12 mouse cellular contexts compared by ENCODE assay signal in genomic region chr6:86624074-86625030, GRCm38 (mm10). TPM values are rescaled to one million over a fixed set of nuclear protein-coding genes. Genes with fewer than 3 reads are reported as not detected.
DNase-seq lines count a peak whose midpoint lies in the region; ATAC-seq lines count a peak whose summit lies in the region.
"Had no signal": no experiment of that assay in that cellular context is flagged by ENCODE, and none has a peak within 500 bp of the region (broad histone marks: within the 10 kb centered on the region; RNA-seq: fewer than 3 reads in every experiment).

No protein-coding gene starts in this region.

- H3K27ac ChIP-seq in intestine, embryonic 16.5 days (ENCODE audit: low read length), result no peak overlapping the region
- H3K27ac ChIP-seq in intestine, embryonic 15.5 days, result no peak overlapping the region
- H3K27ac ChIP-seq in limb, embryonic 13.5 days, result peak overlapping the region; percentile 44; the same call in 1 of the 2 replicates

- no peak overlapping the region for H3K4me3 ChIP-seq in intestine, embryonic 16.5 days (ENCODE audit: low read length)
- H3K4me3 ChIP-seq in intestine, embryonic 15.5 days (replicated peaks), result no peak overlapping the region
- no peak overlapping the region for H3K4me3 ChIP-seq in limb, embryonic 13.5 days
- H3K4me3 ChIP-seq: myocyte had no signal

- H3K4me2 ChIP-seq in intestine, embryonic 16.5 days (ENCODE audit: low read depth, low read length), result no peak overlapping the region
- no peak overlapping the region for H3K4me2 ChIP-seq in intestine, embryonic 15.5 days (replicated peaks)
- H3K4me2 ChIP-seq in limb, embryonic 13.5 days (replicated peaks), result peak overlapping the region; percentile 47
- H3K4me2 ChIP-seq: lung, embryonic 14.5 days had no signal

- 69% methylated on average over 18 of the region's 18 CpGs for WGBS in intestine, embryonic 16.5 days
- WGBS in intestine, embryonic 15.5 days, result 65% methylated on average over 18 of the region's 18 CpGs
- WGBS in limb, embryonic 13.5 days, result 26% methylated on average over 18 of the region's 18 CpGs

- ATAC-seq in intestine, embryonic 16.5 days, result 0 out of 2 replicates have a peak, but pooled peaks have one; percentile 14
- no peak for ATAC-seq in intestine, embryonic 15.5 days
- ATAC-seq in limb, embryonic 13.5 days (ENCODE audit: low FRiP score, low read depth), result peak; percentile 81

- no peak overlapping the region for H3K9ac ChIP-seq in intestine, embryonic 16.5 days (ENCODE audit: low read depth, low read length)
- H3K9ac ChIP-seq in intestine, embryonic 15.5 days, result no peak overlapping the region
- peak overlapping the region; percentile 19; the same call in 1 of the 2 replicates for H3K9ac ChIP-seq in limb, embryonic 13.5 days
- H3K9ac ChIP-seq: lung, embryonic 14.5 days had no signal

- H3K9me3 ChIP-seq in intestine, embryonic 16.5 days (ENCODE audit: control insufficient read depth, low read length), result no peaks in the 10 kb centered on the region
- no peaks in the 10 kb centered on the region for H3K9me3 ChIP-seq in intestine, embryonic 15.5 days
- no peaks in the 10 kb centered on the region for H3K9me3 ChIP-seq in limb, embryonic 13.5 days

- no peaks in the 10 kb centered on the region for H3K27me3 ChIP-seq in intestine, embryonic 16.5 days (replicated peaks; ENCODE audit: control insufficient read depth, insufficient read depth, low read length)
- H3K27me3 ChIP-seq in intestine, embryonic 15.5 days (replicated peaks), result no peaks in the 10 kb centered on the region
- peaks cover 45% of the 10 kb centered on the region for H3K27me3 ChIP-seq in limb, embryonic 13.5 days

- H3K4me1 ChIP-seq in intestine, embryonic 16.5 days (ENCODE audit: control insufficient read depth, insufficient read depth, low read length), result no peaks in the 10 kb centered on the region
- no peaks in the 10 kb centered on the region for H3K4me1 ChIP-seq in intestine, embryonic 15.5 days (replicated peaks)
- H3K4me1 ChIP-seq in limb, embryonic 13.5 days, result peaks cover 36% of the 10 kb centered on the region

- H3K36me3 ChIP-seq in intestine, embryonic 16.5 days (ENCODE audit: control insufficient read depth, insufficient read depth, low read length), result no peaks in the 10 kb centered on the region
- no peaks in the 10 kb centered on the region for H3K36me3 ChIP-seq in intestine, embryonic 15.5 days
- H3K36me3 ChIP-seq in limb, embryonic 13.5 days, result no peaks in the 10 kb centered on the region

- peak; percentile 60 for DNase-seq in cerebellum, adult 11-12 months
- DNase-seq in forelimb bud, embryonic 11.5 days (ENCODE audit: low read depth, low spot score), result peak; percentile 91
- no peak for DNase-seq in adrenal gland, adult (ENCODE audit: inconsistent age in 2 of 2, low spot score in 1 of 2)
- DNase-seq in gastrocnemius, adult 8-10 months (ENCODE audit: low spot score in 2 of 2), result no peak
- DNase-seq in thymus, postnatal 4 days, result no peak
- DNase-seq: adrenal gland, postnatal 10 days; kidney, adult 9 months; lung, embryonic 14.5 days had no signal

RNA-seq across cellular contexts. Expression of gene Asprv1, which starts 3.6 kb away (rescaled TPM):
- polyA plus RNA-seq in intestine, embryonic 16.5 days (2015; fragmentation: Nextera tagmentation; extraction: Ambion mirVana), result 0.73 and 1.1 TPM in 2 replicates
- polyA plus RNA-seq in intestine, embryonic 15.5 days (2015; fragmentation: Nextera tagmentation; extraction: Ambion mirVana), result 0.66 and 1.2 TPM in 2 replicates
- polyA plus RNA-seq in limb, embryonic 13.5 days (2015; fragmentation: Nextera tagmentation; extraction: Ambion mirVana), result 3.8 and 4.6 TPM in 2 replicates
- not detected for total RNA-seq in gastrocnemius, adult 8-10 months (2022)

RNA-seq across cellular contexts. Expression of gene Mxd1, which starts 44.6 kb away (rescaled TPM):
- polyA plus RNA-seq in intestine, embryonic 16.5 days (2015; fragmentation: Nextera tagmentation; extraction: Ambion mirVana), result 15.0 and 19.7 TPM in 2 replicates
- polyA plus RNA-seq in intestine, embryonic 15.5 days (2015; fragmentation: Nextera tagmentation; extraction: Ambion mirVana), result 13.8 and 14.7 TPM in 2 replicates
- polyA plus RNA-seq in limb, embryonic 13.5 days (2015; fragmentation: Nextera tagmentation; extraction: Ambion mirVana), result 13.4 and 13.8 TPM in 2 replicates
- total RNA-seq in gastrocnemius, adult 8-10 months (2022), result 1 to 10 TPM; 2.8 to 4.0 (median 3.2) TPM

RNA-seq across cellular contexts. Expression of gene Snrnp27, which starts 60.0 kb away (rescaled TPM):
- 85.1 and 85.3 TPM in 2 replicates for polyA plus RNA-seq in intestine, embryonic 16.5 days (2015; fragmentation: Nextera tagmentation; extraction: Ambion mirVana)
- polyA plus RNA-seq in intestine, embryonic 15.5 days (2015; fragmentation: Nextera tagmentation; extraction: Ambion mirVana), result 96.0 and 105 TPM in 2 replicates
- 124 and 137 TPM in 2 replicates for polyA plus RNA-seq in limb, embryonic 13.5 days (2015; fragmentation: Nextera tagmentation; extraction: Ambion mirVana)
- 10 to 100 TPM; 58.0 to 74.4 (median 64.0) TPM for total RNA-seq in gastrocnemius, adult 8-10 months (2022)

Comparison
In these comparisons a context has a peak if more than half of its experiments do, and no peak if none do; other contexts are left out.
1. DNase-seq: peak in cerebellum, adult 11-12 months (single experiment) and forelimb bud, embryonic 11.5 days (single experiment); none in adrenal gland, adult (0 of 2), gastrocnemius, adult 8-10 months (0 of 2) and thymus, postnatal 4 days (single experiment).